Comparison of ENCODE assay signal across 19 mouse cellular contexts in the genomic region with DNA sequence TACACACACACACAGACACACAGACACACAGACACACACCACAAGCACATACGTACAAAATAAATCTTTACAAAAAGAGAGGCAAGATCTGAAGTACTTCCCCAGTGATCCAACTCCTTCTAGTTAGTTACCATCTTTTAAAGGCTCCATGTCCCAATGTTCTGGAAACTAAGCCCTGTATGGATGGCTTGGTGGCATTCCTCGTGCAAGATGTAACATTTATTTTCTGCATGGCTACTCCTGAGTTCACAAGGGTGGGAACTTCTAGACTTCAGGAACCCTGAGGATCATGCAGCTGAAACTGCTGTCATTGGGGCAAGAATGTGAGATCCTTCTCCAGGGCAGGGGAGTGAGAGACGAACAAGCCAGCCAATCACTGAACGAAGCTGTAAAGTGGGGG.
DNase-seq lines count a peak whose midpoint lies in the region; ATAC-seq and TF ChIP-seq lines count a peak whose summit lies in the region.
"Had no signal": no experiment of that assay in that cellular context is flagged by ENCODE, and none has a peak within 500 bp of the region (broad histone marks: within the 10 kb centered on the region; RNA-seq: fewer than 3 reads in every experiment).

No protein-coding gene starts in this region.

- POLR2A ChIA-PET in Patski (lab: Charles Lee), result no interaction called here

- H3K27me3 ChIP-seq in Patski, result no peaks in the 10 kb centered on the region

- in situ Hi-C loops in Patski (cut with MboI; ENCODE audit: low pct_unique_long_range_greater_than_20kb), result no loop called here

- TF ChIP-seq CTCF in Patski (IDR thresholded peaks at IDR 0.05), result no peak

- CTCF ChIA-PET in Patski (lab: Charles Lee), result no interaction called here

- ATAC-seq in Patski, result peak; percentile 51
- ATAC-seq: activated CD4-positive, CD25-positive, alpha-beta regulatory T cell, adult 4 months; CD4-positive, CD25-positive, alpha-beta regulatory T cell, adult 4 months had no signal

- DNase-seq in heart, adult 11 months, result peak; percentile 51
- DNase-seq in heart, postnatal 4 days, result no peak
- peak; percentile 23 for DNase-seq in testis, postnatal 10 days (ENCODE audit: low spot score)
- DNase-seq in testis, postnatal 14 days (ENCODE audit: low spot score), result no peak
- DNase-seq in Patski (ENCODE audit: low read depth, low spot score), result no peak
- DNase-seq in spleen, adult 12 weeks (ENCODE audit: low spot score), result no peak
- DNase-seq: adrenal gland, adult 2 months; adrenal gland, adult 8-10 months; adrenal gland, postnatal 10 days; adrenal gland, postnatal 14 days; adrenal gland, postnatal 25 days; adrenal gland, postnatal 36 days; B cell, adult 2 months; cerebellum, adult 11 months; cerebellum, adult 11-12 months; cerebellum, adult 18-20 months; cerebellum, adult 2 months had no signal

Comparison
In these comparisons a context has a peak if more than half of its experiments do, and no peak if none do; other contexts are left out.
1. DNase-seq: peak in heart, adult 11 months (single experiment) and testis, postnatal 10 days (single experiment); none in heart, postnatal 4 days (single experiment), testis, postnatal 14 days (single experiment), Patski (single experiment) and spleen, adult 12 weeks (single experiment).